12 mouse cellular contexts compared by ENCODE assay signal in genomic region chr12:6638761-6639281, GRCm38 (mm10).
DNase-seq lines count a peak whose midpoint lies in the region; ATAC-seq lines count a peak whose summit lies in the region.
"Had no signal": no experiment of that assay in that cellular context is flagged by ENCODE, and none has a peak within 500 bp of the region (broad histone marks: within the 10 kb centered on the region; RNA-seq: fewer than 3 reads in every experiment).

No protein-coding gene starts in this region.

- no peaks in the 10 kb centered on the region for H3K4me1 ChIP-seq in embryonic facial prominence, embryonic 14.5 days (ENCODE audit: control insufficient read depth, insufficient read depth, low read length)
- no peaks in the 10 kb centered on the region for H3K4me1 ChIP-seq in embryonic facial prominence, embryonic 10.5 days
- H3K4me1 ChIP-seq in midbrain, embryonic 14.5 days (ENCODE audit: control insufficient read depth, insufficient read depth, low read length): no peaks in the 10 kb centered on the region
- H3K4me1 ChIP-seq: heart, embryonic 13.5 days had no signal

- H3K36me3 ChIP-seq in embryonic facial prominence, embryonic 14.5 days (ENCODE audit: control insufficient read depth, insufficient read depth, low read length): no peaks in the 10 kb centered on the region
- no peaks in the 10 kb centered on the region for H3K36me3 ChIP-seq in embryonic facial prominence, embryonic 10.5 days (replicated peaks)
- no peaks in the 10 kb centered on the region for H3K36me3 ChIP-seq in midbrain, embryonic 14.5 days (ENCODE audit: control insufficient read depth, insufficient read depth, low read length)
- H3K36me3 ChIP-seq: G1E; heart, embryonic 13.5 days had no signal

- H3K9ac ChIP-seq in embryonic facial prominence, embryonic 14.5 days (ENCODE audit: low read depth, low read length): no peak overlapping the region
- no peak overlapping the region for H3K9ac ChIP-seq in midbrain, embryonic 14.5 days (replicated peaks; ENCODE audit: low read length)
- H3K9ac ChIP-seq: heart, embryonic 13.5 days had no signal

- ATAC-seq in embryonic facial prominence, embryonic 14.5 days (ENCODE audit: low read depth): no peak
- no peak for ATAC-seq in midbrain, embryonic 14.5 days (ENCODE audit: low FRiP score, low TSS enrichment)

- 66% methylated on average over 7 of the region's 7 CpGs for WGBS in embryonic facial prominence, embryonic 14.5 days
- WGBS in embryonic facial prominence, embryonic 10.5 days: 86% methylated on average over 7 of the region's 7 CpGs
- 80% methylated on average over 7 of the region's 7 CpGs for WGBS in midbrain, embryonic 14.5 days

- no peak overlapping the region for H3K27ac ChIP-seq in embryonic facial prominence, embryonic 14.5 days (replicated peaks; ENCODE audit: low read depth, low read length)
- no peak overlapping the region for H3K27ac ChIP-seq in embryonic facial prominence, embryonic 10.5 days (replicated peaks)
- H3K27ac ChIP-seq in midbrain, embryonic 14.5 days (replicated peaks; ENCODE audit: low read depth, low read length): no peak overlapping the region
- H3K27ac ChIP-seq: heart, embryonic 13.5 days; stomach, postnatal 0 days had no signal

- no peak overlapping the region for H3K4me3 ChIP-seq in embryonic facial prominence, embryonic 14.5 days (ENCODE audit: low read depth, low read length)
- no peak overlapping the region for H3K4me3 ChIP-seq in embryonic facial prominence, embryonic 10.5 days
- H3K4me3 ChIP-seq in midbrain, embryonic 14.5 days (replicated peaks; ENCODE audit: low read depth, low read length): no peak overlapping the region
- H3K4me3 ChIP-seq: heart, embryonic 13.5 days had no signal

- intact Hi-C loops in heart, postnatal 25 days (cut with DNase I): no loop called here

- peak; percentile 23 for DNase-seq in embryonic facial prominence, embryonic 14.5 days (ENCODE audit: low spot score)
- DNase-seq in embryonic facial prominence, embryonic 10.5 days (ENCODE audit: low spot score): no peak
- DNase-seq in frontal cortex, postnatal 10 days (ENCODE audit: low spot score in 2 of 2): peak; percentile 65 to 81
- DNase-seq in layer of hippocampus, postnatal 36 days: peak; percentile 68 to 73
- peak; percentile 82 to 94 for DNase-seq in right cerebral cortex, postnatal 10 days (ENCODE audit: low spot score in 2 of 2)
- no peak for DNase-seq in embryo, embryonic 10 days (ENCODE audit: low spot score)
- DNase-seq in heart, postnatal 25 days (ENCODE audit: low spot score): no peak
- DNase-seq in midbrain, embryonic 14.5 days: no peak
- DNase-seq: kidney, postnatal 4 days had no signal

- H3K4me2 ChIP-seq in embryonic facial prominence, embryonic 14.5 days (ENCODE audit: low read depth, low read length): no peak overlapping the region
- no peak overlapping the region for H3K4me2 ChIP-seq in midbrain, embryonic 14.5 days (ENCODE audit: low read length)
- H3K4me2 ChIP-seq: heart, embryonic 13.5 days had no signal

- no peaks in the 10 kb centered on the region for H3K27me3 ChIP-seq in embryonic facial prominence, embryonic 14.5 days (replicated peaks; ENCODE audit: control insufficient read depth, insufficient read depth, low read length)
- H3K27me3 ChIP-seq in embryonic facial prominence, embryonic 10.5 days (replicated peaks; ENCODE audit: low read depth, poor library complexity, severe bottlenecking): no peaks in the 10 kb centered on the region
- no peaks in the 10 kb centered on the region for H3K27me3 ChIP-seq in midbrain, embryonic 14.5 days (ENCODE audit: control insufficient read depth, insufficient read depth, low read length)
- H3K27me3 ChIP-seq: heart, embryonic 13.5 days had no signal

- no peaks in the 10 kb centered on the region for H3K9me3 ChIP-seq in embryonic facial prominence, embryonic 14.5 days (ENCODE audit: control insufficient read depth, low read length)
- H3K9me3 ChIP-seq in embryonic facial prominence, embryonic 10.5 days: no peaks in the 10 kb centered on the region
- H3K9me3 ChIP-seq in midbrain, embryonic 14.5 days (ENCODE audit: control insufficient read depth, low read length): no peaks in the 10 kb centered on the region
- H3K9me3 ChIP-seq: G1E; heart, embryonic 13.5 days had no signal

Comparison
In these comparisons a context has a peak if more than half of its experiments do, and no peak if none do; other contexts are left out.
1. DNase-seq: peak in embryonic facial prominence, embryonic 14.5 days (single experiment), frontal cortex, postnatal 10 days (2 of 2), layer of hippocampus, postnatal 36 days (2 of 2) and right cerebral cortex, postnatal 10 days (2 of 2); none in embryonic facial prominence, embryonic 10.5 days (single experiment), embryo, embryonic 10 days (single experiment), heart, postnatal 25 days (single experiment) and midbrain, embryonic 14.5 days (single experiment).